ENCODE assay signal across 17 mouse cellular contexts in the genomic region with DNA sequence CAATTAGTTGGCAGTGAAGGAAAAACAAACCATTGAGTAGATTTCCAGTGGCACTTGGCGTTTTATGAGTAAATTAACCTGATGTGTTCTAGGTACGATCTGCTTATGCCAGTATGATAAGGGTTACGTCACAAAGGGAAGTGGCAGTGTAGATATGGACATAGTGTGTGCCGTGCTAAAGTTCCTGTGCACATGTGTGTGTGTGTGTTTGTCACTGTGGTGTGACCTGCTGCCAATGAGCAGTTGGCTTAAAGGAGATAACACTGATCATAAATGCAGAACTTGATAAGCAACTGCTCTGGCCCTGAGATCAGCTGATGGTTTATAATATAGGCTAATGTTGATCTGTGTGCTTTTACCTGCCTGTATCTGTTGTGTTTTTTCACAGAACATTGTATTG.
A peak's percentile ranks its signal among the peaks of the same experiment; 100 is the strongest.
DNase-seq lines count a peak whose midpoint lies in the region; ATAC-seq and TF ChIP-seq lines count a peak whose summit lies in the region.
"Had no signal": no experiment of that assay in that cellular context is flagged by ENCODE, and none has a peak within 500 bp of the region (broad histone marks: within the 10 kb centered on the region; RNA-seq: fewer than 3 reads in every experiment).

No protein-coding gene starts in this region.

- H3K4me2 ChIP-seq in heart, embryonic 16.5 days (ENCODE audit: low read depth, low read length) = no peak overlapping the region
- H3K4me2 ChIP-seq in liver, embryonic 11.5 days = no peak overlapping the region; the same call in 1 of the 2 replicates
- H3K4me2 ChIP-seq in midbrain, postnatal 0 days (ENCODE audit: low read depth, low read length, poor library complexity, severe bottlenecking) = no peak overlapping the region
- H3K4me2 ChIP-seq: midbrain, embryonic 15.5 days had no signal

- H3K9ac ChIP-seq in heart, embryonic 16.5 days (ENCODE audit: low read length) = no peak overlapping the region
- H3K9ac ChIP-seq in liver, embryonic 11.5 days (ENCODE audit: low read depth, low read length) = no peak overlapping the region
- no peak overlapping the region for H3K9ac ChIP-seq in midbrain, postnatal 0 days (replicated peaks; ENCODE audit: low read length, poor library complexity, severe bottlenecking)
- H3K9ac ChIP-seq: midbrain, embryonic 15.5 days had no signal

- 35% methylated on average over 4 of the region's 4 CpGs for WGBS in heart, embryonic 16.5 days
- 31% methylated on average over 4 of the region's 4 CpGs for WGBS in liver, embryonic 11.5 days
- WGBS in midbrain, postnatal 0 days = 87% methylated on average over 4 of the region's 4 CpGs
- WGBS in lung, adult 2 months = 37% methylated on average over 4 of the region's 4 CpGs

- H3K27me3 ChIP-seq in heart, embryonic 16.5 days (ENCODE audit: control insufficient read depth, insufficient read depth, low read length) = no peaks in the 10 kb centered on the region
- H3K27me3 ChIP-seq in liver, embryonic 11.5 days (replicated peaks; ENCODE audit: control insufficient read depth, insufficient read depth, low read length) = no peaks in the 10 kb centered on the region
- no peaks in the 10 kb centered on the region for H3K27me3 ChIP-seq in midbrain, postnatal 0 days (ENCODE audit: insufficient read depth, low read length)
- H3K27me3 ChIP-seq: midbrain, embryonic 15.5 days had no signal

- DNase-seq in heart, postnatal 25 days (ENCODE audit: low spot score) = no peak
- peak; percentile 62 for DNase-seq in c-Kit-positive CD71-positive TER-119-negative erythroid progenitor cells, embryonic 14.5 days (ENCODE audit: low read depth)
- DNase-seq in liver, embryonic 11.5 days (ENCODE audit: low spot score) = no peak
- no peak for DNase-seq in midbrain, postnatal 0 days (ENCODE audit: low spot score)
- no peak for DNase-seq in lung, adult 2 months
- DNase-seq: B cell, adult 2 months; cerebellum, adult 11-12 months; embryo, embryonic 11 days; gastrocnemius, postnatal 25 days; kidney, postnatal 10 days; lung, postnatal 10 days; right cerebral cortex, adult 18-20 months had no signal

- no peak for TF ChIP-seq POLR2A in lung, adult 2 months (IDR thresholded peaks at IDR 0.05; ENCODE audit: borderline replicate concordance, extremely low read depth, low read depth, low read length)

- H3K4me3 ChIP-seq in heart, embryonic 16.5 days (ENCODE audit: low read length) = no peak overlapping the region
- H3K4me3 ChIP-seq in liver, embryonic 11.5 days (ENCODE audit: low read depth, low read length) = no peak overlapping the region
- no peak overlapping the region for H3K4me3 ChIP-seq in midbrain, postnatal 0 days (ENCODE audit: low read depth, low read length)
- no peak overlapping the region for H3K4me3 ChIP-seq in lung, adult 2 months (replicated peaks; ENCODE audit: extremely low read depth, low read depth, low read length)
- H3K4me3 ChIP-seq: midbrain, embryonic 15.5 days had no signal

- H3K9me3 ChIP-seq in heart, embryonic 16.5 days (replicated peaks; ENCODE audit: control insufficient read depth, low read length) = no peaks in the 10 kb centered on the region; the same call in 1 of the 2 replicates
- no peaks in the 10 kb centered on the region for H3K9me3 ChIP-seq in liver, embryonic 11.5 days (ENCODE audit: control insufficient read depth, low read length)
- no peaks in the 10 kb centered on the region for H3K9me3 ChIP-seq in midbrain, postnatal 0 days (ENCODE audit: low read length)
- H3K9me3 ChIP-seq: midbrain, embryonic 15.5 days had no signal

- no peak for ATAC-seq in heart, embryonic 16.5 days (replicated peaks; ENCODE audit: extremely low read depth, insufficient read depth, low FRiP score)
- ATAC-seq in liver, embryonic 11.5 days (replicated peaks; ENCODE audit: low FRiP score) = peak; percentile 82
- peak; percentile 90 for ATAC-seq in megakaryocyte-erythroid progenitor cell, adult 5-6 weeks (replicated peaks; ENCODE audit: low FRiP score, low TSS enrichment, poor library complexity, severe bottlenecking)
- no peak for ATAC-seq in erythroblast, adult 5-6 weeks (replicated peaks; ENCODE audit: low FRiP score, poor library complexity, severe bottlenecking)
- no peak for ATAC-seq in midbrain, postnatal 0 days (ENCODE audit: low FRiP score)
- ATAC-seq: forebrain, embryonic 16.5 days; midbrain, embryonic 15.5 days had no signal

- H3K36me3 ChIP-seq in heart, embryonic 16.5 days (ENCODE audit: control insufficient read depth, insufficient read depth) = peaks cover 19% of the 10 kb centered on the region
- H3K36me3 ChIP-seq in liver, embryonic 11.5 days (ENCODE audit: control insufficient read depth, insufficient read depth, low read length) = peaks cover 3% of the 10 kb centered on the region
- 0 out of 2 replicates have a peak, but pooled peaks cover 4% of the 10 kb centered on the region for H3K36me3 ChIP-seq in midbrain, postnatal 0 days (ENCODE audit: insufficient read depth, low read length)
- H3K36me3 ChIP-seq: midbrain, embryonic 15.5 days had no signal

- intact Hi-C loops in heart, postnatal 25 days (cut with DNase I) = no loop called here

- TF ChIP-seq CTCF in midbrain, postnatal 0 days (IDR thresholded peaks at IDR 0.05) = no peak
- TF ChIP-seq CTCF in lung, adult 2 months (IDR thresholded peaks at IDR 0.05; ENCODE audit: insufficient read depth, low read length) = no peak

- peaks cover 37% of the 10 kb centered on the region for H3K4me1 ChIP-seq in heart, embryonic 16.5 days (ENCODE audit: control insufficient read depth, insufficient read depth, low read length)
- H3K4me1 ChIP-seq in liver, embryonic 11.5 days (replicated peaks; ENCODE audit: control insufficient read depth, insufficient read depth, low read length) = peaks cover 11% of the 10 kb centered on the region
- H3K4me1 ChIP-seq in midbrain, postnatal 0 days (ENCODE audit: insufficient read depth, low read length) = peaks cover 5% of the 10 kb centered on the region; the same call in 1 of the 2 replicates
- peaks cover 16% of the 10 kb centered on the region for H3K4me1 ChIP-seq in lung, adult 2 months (ENCODE audit: control insufficient read depth, insufficient read depth, low read length)

- H3K27ac ChIP-seq in heart, embryonic 16.5 days (ENCODE audit: low read length) = 0 out of 2 replicates have a peak overlapping the region, but pooled peaks have one; percentile 12
- no peak overlapping the region for H3K27ac ChIP-seq in liver, embryonic 11.5 days (ENCODE audit: low read depth, low read length)
- H3K27ac ChIP-seq in midbrain, postnatal 0 days (ENCODE audit: low read depth, low read length) = no peak overlapping the region
- H3K27ac ChIP-seq: midbrain, embryonic 15.5 days had no signal

Comparison
In these comparisons a context has a peak if more than half of its experiments do, and no peak if none do; other contexts are left out.
1. ATAC-seq: peak in liver, embryonic 11.5 days (single experiment) and megakaryocyte-erythroid progenitor cell, adult 5-6 weeks (single experiment); none in heart, embryonic 16.5 days (single experiment), erythroblast, adult 5-6 weeks (single experiment) and midbrain, postnatal 0 days (single experiment).